ENCODE assay signal across 8 mouse cellular contexts in the genomic region with DNA sequence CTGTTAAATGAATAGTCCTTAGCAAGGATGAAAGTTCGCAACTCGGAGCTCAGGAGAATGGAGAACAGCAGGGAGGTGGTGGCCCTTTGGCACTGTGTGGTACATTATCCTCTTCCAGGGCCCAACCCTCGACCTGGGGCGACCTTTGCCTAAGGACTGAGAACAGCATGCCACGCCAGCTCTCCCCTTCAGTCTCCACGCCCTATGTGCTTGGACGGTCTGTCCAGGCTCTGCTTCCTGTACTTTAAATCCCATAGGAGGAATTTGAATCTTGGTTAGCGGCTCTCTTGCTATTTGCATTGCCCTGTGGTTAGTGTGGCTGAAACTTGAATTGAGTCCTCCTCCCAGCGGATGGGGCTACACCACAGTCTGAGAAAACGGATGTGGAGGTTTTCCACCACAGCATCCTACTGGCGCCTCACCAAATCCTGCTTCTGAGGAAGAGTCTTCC. TPM values are rescaled to one million over a fixed set of nuclear protein-coding genes. Genes with fewer than 3 reads are reported as not detected.
A peak's percentile ranks its signal among the peaks of the same experiment; 100 is the strongest.
DNase-seq lines count a peak whose midpoint lies in the region; TF ChIP-seq lines count a peak whose summit lies in the region.

No protein-coding gene starts in this region.

- no peak for TF ChIP-seq POLR2A in embryonic fibroblast, embryonic 13.5 days (IDR thresholded peaks at IDR 0.05; ENCODE audit: low read depth, low read length)

- no peaks in the 10 kb centered on the region for H3K4me1 ChIP-seq in embryonic fibroblast, embryonic 13.5 days (ENCODE audit: control insufficient read depth, insufficient read depth, low read length)

- peak overlapping the region; percentile 61; the same call in 1 of the 2 replicates for H3K4me3 ChIP-seq in embryonic fibroblast, embryonic 13.5 days (ENCODE audit: insufficient read depth, low read length)

- intact Hi-C loops in heart, postnatal 10 days (cut with DNase I), result loop anchor here (5.0 kb wide), 1 partner anchor 61 kb away; no protein-coding TSS in a partner anchor

- TF ChIP-seq CTCF in embryonic fibroblast, embryonic 13.5 days (IDR thresholded peaks at IDR 0.05; ENCODE audit: borderline replicate concordance, insufficient read depth, low read length), result no peak

- H3K27ac ChIP-seq in embryonic fibroblast, embryonic 13.5 days (ENCODE audit: insufficient read depth, low read length), result no peak overlapping the region

- DNase-seq in CD4-positive, CD25-positive, alpha-beta regulatory T cell, adult 2 months (ENCODE audit: low read depth, low spot score), result peak; percentile 65
- DNase-seq in T-cell, adult 2 months (ENCODE audit: low spot score), result peak; percentile 31
- DNase-seq in heart, postnatal 10 days, result peak; percentile 44 to 48
- peak; percentile 65 for DNase-seq in kidney, postnatal 14 days
- DNase-seq in lung, postnatal 25 days (ENCODE audit: low spot score), result peak; percentile 78
- peak; percentile 20 to 27 for DNase-seq in spleen, postnatal 36 days (ENCODE audit: low spot score in 2 of 2)
- no peak for DNase-seq in adipocyte (ENCODE audit: low spot score)

RNA-seq across cellular contexts. Expression of a gene that starts 0.9 kb away (rescaled TPM):
- 1.7 and 1.9 TPM in 2 replicates for polyA plus RNA-seq in embryonic fibroblast, embryonic 13.5 days (2011; ENCODE audit: insufficient read length, low read depth, missing spikeins)
- 10 to 100 TPM; 21.2 to 37.3 TPM for total RNA-seq in heart, postnatal 10 days (2021)

RNA-seq across cellular contexts. Expression of a gene that starts 0.9 kb away (rescaled TPM):
- 1.0 and 1.2 TPM in 2 replicates for polyA plus RNA-seq in embryonic fibroblast, embryonic 13.5 days (2011; ENCODE audit: insufficient read length, low read depth, missing spikeins)
- 1 to 10 TPM; 4.9 to 6.8 TPM for total RNA-seq in heart, postnatal 10 days (2021)
